Mouse (Mus musculus): Measurements from ENCODE around the gene Cfi. TPM values are rescaled to one million over a fixed set of nuclear protein-coding genes. Genes with fewer than 3 reads are reported as not detected.

Cfi gene
- polyA plus RNA-seq, 1 experiment from 2014 or later, result 54.6 TPM

DNA sequence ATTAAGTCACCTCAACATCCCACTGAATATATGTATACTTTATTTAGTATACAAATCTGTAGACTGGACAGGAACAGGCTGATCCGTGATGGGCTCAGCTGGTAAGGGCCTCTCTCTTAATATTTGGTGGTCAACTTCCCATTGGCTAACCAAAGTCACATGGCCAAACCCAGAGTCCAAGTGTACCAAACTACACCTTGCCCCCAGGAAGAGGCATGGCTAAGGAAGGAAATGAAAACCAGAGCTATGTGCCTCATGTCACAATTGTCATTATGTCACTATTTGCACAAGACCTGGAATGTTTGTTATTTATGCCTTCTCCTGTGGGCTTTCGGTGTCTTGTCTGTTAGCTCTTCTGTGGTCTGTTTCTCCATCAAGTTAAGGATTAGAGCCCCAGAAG is 10.2 kb downstream of the Cfi start:
- 69% methylated on average over 2 of the region's 2 CpGs for WGBS
- TF ChIP-seq CTCF (IDR thresholded peaks at IDR 0.05; ENCODE audit: low read depth), result no peak
- Histone ChIP-seq H3K4me2 (replicated peaks; ENCODE audit: low read depth) (no peak overlapping the region), H3K4me3 (ENCODE audit: low read depth, low read length) (no peak overlapping the region), H3K9me3 (ENCODE audit: control insufficient read depth) (no peaks in the 10 kb centered on the region), H3K9ac (ENCODE audit: low read depth, low read length) (no peak overlapping the region), H3K27me3 (replicated peaks; ENCODE audit: control insufficient read depth, insufficient read depth, low read length) (no peaks in the 10 kb centered on the region), H3K4me1 (replicated peaks; ENCODE audit: control insufficient read depth, insufficient read depth, low read length) (no peaks in the 10 kb centered on the region), H3K27ac (ENCODE audit: low read depth, low read length) (no peak overlapping the region), H3K36me3 (ENCODE audit: control insufficient read depth, insufficient read depth) (no peaks in the 10 kb centered on the region)
- ATAC-seq, result no peak

- no peaks in the 10 kb centered on the region for H3K36me3 ChIP-seq (ENCODE audit: control insufficient read depth, insufficient read depth)
- no peak for ATAC-seq
- H3K4me1 ChIP-seq (replicated peaks; ENCODE audit: control insufficient read depth, insufficient read depth, low read length), result no peaks in the 10 kb centered on the region
- H3K9ac ChIP-seq (ENCODE audit: low read depth, low read length), result no peak overlapping the region
- no peak overlapping the region for H3K4me2 ChIP-seq (replicated peaks; ENCODE audit: low read depth)
- no peaks in the 10 kb centered on the region for H3K9me3 ChIP-seq (ENCODE audit: control insufficient read depth)
- no peak for TF ChIP-seq CTCF (IDR thresholded peaks at IDR 0.05; ENCODE audit: low read depth)
- 76% methylated on average over 7 of the region's 7 CpGs for WGBS
- no peak overlapping the region for H3K4me3 ChIP-seq (ENCODE audit: low read depth, low read length)
- H3K27ac ChIP-seq (ENCODE audit: low read depth, low read length), result no peak overlapping the region
- no peaks in the 10 kb centered on the region for H3K27me3 ChIP-seq (replicated peaks; ENCODE audit: control insufficient read depth, insufficient read depth, low read length)
Observed at GRCm38 (mm10) chr3:129846846-129847245, 11.2 kb downstream of the Cfi start.

GRCm38 (mm10) chr3:129862592-129862991 is 26.9 kb downstream of the Cfi start:
- H3K4me2 ChIP-seq (replicated peaks; ENCODE audit: low read depth), result no peak overlapping the region
- H3K27me3 ChIP-seq (replicated peaks; ENCODE audit: control insufficient read depth, insufficient read depth, low read length), result no peaks in the 10 kb centered on the region
- no peak for TF ChIP-seq CTCF (IDR thresholded peaks at IDR 0.05; ENCODE audit: low read depth)
- H3K4me3 ChIP-seq (ENCODE audit: low read depth, low read length), result no peak overlapping the region
- 0 out of 2 replicates have a peak, but pooled peaks cover 5% of the 10 kb centered on the region for H3K36me3 ChIP-seq (ENCODE audit: control insufficient read depth, insufficient read depth)
- H3K27ac ChIP-seq (ENCODE audit: low read depth, low read length), result no peak overlapping the region
- ATAC-seq, result no peak
- no peaks in the 10 kb centered on the region for H3K4me1 ChIP-seq (replicated peaks; ENCODE audit: control insufficient read depth, insufficient read depth, low read length)
- 69% methylated on average over 2 of the region's 2 CpGs for WGBS
- H3K9ac ChIP-seq (ENCODE audit: low read depth, low read length), result no peak overlapping the region
- 0 out of 2 replicates have a peak, but pooled peaks cover 3% of the 10 kb centered on the region for H3K9me3 ChIP-seq (ENCODE audit: control insufficient read depth)

DNA sequence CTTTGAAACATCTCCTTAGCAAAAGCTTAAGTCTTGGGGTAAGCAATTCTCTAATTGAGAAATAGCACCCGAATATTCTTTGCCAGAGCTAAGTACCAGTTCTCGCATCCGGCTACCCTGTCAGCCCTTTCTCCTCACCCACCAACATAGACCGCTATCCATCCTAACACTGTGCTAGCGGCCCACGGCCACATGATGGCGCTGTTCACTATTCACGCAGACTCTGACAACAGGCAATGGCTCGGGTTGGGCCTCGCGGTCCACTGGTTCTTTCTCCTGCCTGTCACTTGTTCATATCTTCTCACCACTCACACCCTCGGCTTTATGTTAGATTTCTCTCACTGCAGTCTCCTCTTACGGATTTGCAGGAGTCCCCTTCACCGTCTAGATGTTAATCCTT is 28.0 kb downstream of the Cfi start:
- Histone ChIP-seq H3K4me2 (replicated peaks; ENCODE audit: low read depth) (no peak overlapping the region), H3K9ac (ENCODE audit: low read depth, low read length) (no peak overlapping the region), H3K4me3 (ENCODE audit: low read depth, low read length) (no peak overlapping the region), H3K27me3 (replicated peaks; ENCODE audit: control insufficient read depth, insufficient read depth, low read length) (no peaks in the 10 kb centered on the region), H3K27ac (ENCODE audit: low read depth, low read length) (no peak overlapping the region), H3K9me3 (ENCODE audit: control insufficient read depth) (0 out of 2 replicates have a peak, but pooled peaks cover 3% of the 10 kb centered on the region), H3K4me1 (replicated peaks; ENCODE audit: control insufficient read depth, insufficient read depth, low read length) (no peaks in the 10 kb centered on the region), H3K36me3 (ENCODE audit: control insufficient read depth, insufficient read depth) (0 out of 2 replicates have a peak, but pooled peaks cover 5% of the 10 kb centered on the region)
- ATAC-seq, result no peak
- TF ChIP-seq CTCF (IDR thresholded peaks at IDR 0.05; ENCODE audit: low read depth), result peak; percentile 81
- 54% methylated on average over 14 of the region's 14 CpGs for WGBS

- no peak overlapping the region for H3K27ac ChIP-seq (ENCODE audit: low read depth, low read length)
- no peaks in the 10 kb centered on the region for H3K27me3 ChIP-seq (replicated peaks; ENCODE audit: control insufficient read depth, insufficient read depth, low read length)
- no peak for TF ChIP-seq CTCF (IDR thresholded peaks at IDR 0.05; ENCODE audit: low read depth)
- H3K9me3 ChIP-seq (ENCODE audit: control insufficient read depth), result no peaks in the 10 kb centered on the region
- no peak overlapping the region for H3K4me2 ChIP-seq (replicated peaks; ENCODE audit: low read depth)
- no peak for ATAC-seq
- WGBS, result 82% methylated on average over 10 of the region's 10 CpGs
- H3K4me1 ChIP-seq (replicated peaks; ENCODE audit: control insufficient read depth, insufficient read depth, low read length), result no peaks in the 10 kb centered on the region
- H3K36me3 ChIP-seq (ENCODE audit: control insufficient read depth, insufficient read depth), result no peaks in the 10 kb centered on the region
- H3K9ac ChIP-seq (ENCODE audit: low read depth, low read length), result no peak overlapping the region
- no peak overlapping the region for H3K4me3 ChIP-seq (ENCODE audit: low read depth, low read length)
Observed at GRCm38 (mm10) chr3:129877327-129877726, 41.6 kb downstream of the Cfi start.

- peak; percentile 82 for ATAC-seq
- no peaks in the 10 kb centered on the region for H3K9me3 ChIP-seq (ENCODE audit: control insufficient read depth)
- no peaks in the 10 kb centered on the region for H3K4me1 ChIP-seq (replicated peaks; ENCODE audit: control insufficient read depth, insufficient read depth, low read length)
- H3K27me3 ChIP-seq (replicated peaks; ENCODE audit: control insufficient read depth, insufficient read depth, low read length), result no peaks in the 10 kb centered on the region
- WGBS, result under 1% methylated on average over 46 of the region's 66 CpGs
- peak; percentile 39 for TF ChIP-seq CTCF (IDR thresholded peaks at IDR 0.05; ENCODE audit: low read depth)
- H3K9ac ChIP-seq (ENCODE audit: low read depth, low read length), result peak within 1 kb of the TSS; percentile 69
- H3K4me2 ChIP-seq (replicated peaks; ENCODE audit: low read depth), result peak within 1 kb of the TSS; percentile 90
- peak within 1 kb of the TSS; percentile 68 for H3K4me3 ChIP-seq (ENCODE audit: low read depth, low read length)
- H3K36me3 ChIP-seq (ENCODE audit: control insufficient read depth, insufficient read depth), result no peaks in the 10 kb centered on the region
- H3K27ac ChIP-seq (ENCODE audit: low read depth, low read length), result 0 out of 2 replicates have a peak within 1 kb of the TSS, but pooled peaks have one; percentile 35
Observed at GRCm38 (mm10) chr3:129878405-129879021, 42.8 kb downstream of the Cfi start, which contains the start of gene Pla2g12a. Pla2g12a (plus strand) TSS chr3:129878606.

All from intestine, postnatal 0 days (tissue).